Mouse (Mus musculus): Measurements from ENCODE around the gene Gpr83. TPM values are rescaled to one million over a fixed set of nuclear protein-coding genes. Genes with fewer than 3 reads are reported as not detected.
"Not testable (repeated sequence)": the region's sequence is repeated elsewhere in the genome, so short reads cannot be mapped to it uniquely, and the experiment has no call there.

The Gpr83 gene
- polyA plus RNA-seq, 1 experiment from 2014 or later: 0.90 TPM

DNA sequence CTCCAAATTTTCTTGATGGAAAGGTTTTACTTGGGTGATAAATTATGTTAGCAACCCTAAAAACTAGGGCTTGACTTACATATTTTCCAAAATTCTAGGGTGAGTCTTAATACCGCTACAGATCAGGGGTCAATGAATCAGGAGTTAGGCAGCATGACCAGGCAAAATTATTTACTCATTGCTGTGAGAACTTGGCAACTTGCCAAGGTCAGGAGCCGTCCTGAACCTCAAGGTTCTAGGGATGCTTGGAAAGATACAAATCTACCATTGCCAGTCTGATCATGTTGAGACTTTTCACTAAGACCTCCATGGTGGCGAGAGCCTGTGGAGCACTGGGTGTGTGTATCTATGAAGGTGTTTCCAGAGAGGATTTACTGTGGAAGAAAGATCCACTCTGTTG, 11.5 kb downstream of the Gpr83 start:
- ATAC-seq (ENCODE audit: low FRiP score, low read depth): no peak
- peaks cover 14% of the 10 kb centered on the region for H3K4me1 ChIP-seq
- no peaks in the 10 kb centered on the region for H3K27me3 ChIP-seq (replicated peaks)
- no peaks in the 10 kb centered on the region for H3K36me3 ChIP-seq
- 62% methylated on average over 3 of the region's 3 CpGs for WGBS
- H3K4me2 ChIP-seq (replicated peaks): no peak overlapping the region
- no peaks in the 10 kb centered on the region for H3K9me3 ChIP-seq
- no peak overlapping the region for H3K4me3 ChIP-seq
- H3K9ac ChIP-seq: no peak overlapping the region
- no peak overlapping the region for H3K27ac ChIP-seq

GRCm38 (mm10) chr9:14872181-14872930, 12.3 kb downstream of the Gpr83 start:
- ATAC-seq (ENCODE audit: low FRiP score, low read depth): peak; percentile 92
- Histone ChIP-seq H3K27ac (no peak overlapping the region), H3K4me1 (peaks cover 14% of the 10 kb centered on the region), H3K9me3 (no peaks in the 10 kb centered on the region), H3K4me3 (no peak overlapping the region), H3K27me3 (replicated peaks) (no peaks in the 10 kb centered on the region), H3K4me2 (replicated peaks) (peak overlapping the region; percentile 21), H3K9ac (no peak overlapping the region), H3K36me3 (no peaks in the 10 kb centered on the region)
- WGBS: 19% methylated on average over 17 of the region's 17 CpGs

DNA sequence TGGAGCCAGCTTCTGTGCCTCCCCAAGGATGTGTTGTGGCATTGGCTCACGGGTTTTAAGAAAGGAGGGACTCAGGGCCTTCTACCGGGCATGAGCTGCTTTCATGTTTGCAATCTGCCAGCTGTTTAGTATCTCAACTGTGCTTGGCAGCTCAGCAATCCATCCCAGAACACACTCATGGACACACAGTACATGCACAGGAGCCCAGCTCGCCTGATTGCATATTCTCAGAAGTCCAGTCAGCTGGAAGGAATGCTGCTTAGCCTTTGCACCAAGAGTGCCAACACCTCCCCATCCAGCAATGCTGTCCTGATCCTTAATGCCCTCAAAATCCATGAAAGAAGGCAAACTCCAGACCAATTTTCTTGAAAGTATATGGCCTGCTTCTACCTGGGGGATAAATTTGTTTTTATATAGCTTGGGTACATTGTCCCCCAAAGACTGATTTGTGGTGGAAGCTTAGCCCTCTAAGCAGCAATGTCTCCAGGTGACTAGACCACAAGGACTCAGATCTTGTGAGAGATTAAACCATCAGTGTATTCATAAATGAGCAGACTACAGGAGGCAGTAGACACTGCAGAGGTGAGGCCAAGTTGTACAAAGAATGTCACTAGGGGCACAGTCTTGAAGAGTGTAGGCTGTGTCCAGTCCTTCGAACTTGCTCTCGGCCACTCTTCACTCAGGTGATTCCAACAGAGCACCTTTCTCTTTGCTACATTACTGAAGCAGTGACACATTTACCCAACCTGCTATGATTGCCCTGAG, 15.9 kb downstream of the Gpr83 start:
- no peak for ATAC-seq (ENCODE audit: low FRiP score, low read depth)
- WGBS: 86% methylated on average over 5 of the region's 5 CpGs
- Histone ChIP-seq H3K4me3 (no peak overlapping the region), H3K36me3 (no peaks in the 10 kb centered on the region), H3K9me3 (no peaks in the 10 kb centered on the region), H3K27ac (no peak overlapping the region), H3K4me1 (peaks cover 14% of the 10 kb centered on the region), H3K4me2 (replicated peaks) (no peak overlapping the region), H3K9ac (no peak overlapping the region), H3K27me3 (replicated peaks) (no peaks in the 10 kb centered on the region)

GRCm38 (mm10) chr9:14876566-14876965, 16.6 kb downstream of the Gpr83 start:
- ATAC-seq (ENCODE audit: low FRiP score, low read depth); H3K27ac ChIP-seq; H3K4me3 ChIP-seq; H3K36me3 ChIP-seq; H3K9me3 ChIP-seq; H3K4me2 ChIP-seq (replicated peaks); H3K9ac ChIP-seq; H3K27me3 ChIP-seq (replicated peaks): not testable (repeated sequence)
- WGBS: 25% methylated on average over 8 of the region's 8 CpGs
- H3K4me1 ChIP-seq: peaks cover 14% of the 10 kb centered on the region

DNA sequence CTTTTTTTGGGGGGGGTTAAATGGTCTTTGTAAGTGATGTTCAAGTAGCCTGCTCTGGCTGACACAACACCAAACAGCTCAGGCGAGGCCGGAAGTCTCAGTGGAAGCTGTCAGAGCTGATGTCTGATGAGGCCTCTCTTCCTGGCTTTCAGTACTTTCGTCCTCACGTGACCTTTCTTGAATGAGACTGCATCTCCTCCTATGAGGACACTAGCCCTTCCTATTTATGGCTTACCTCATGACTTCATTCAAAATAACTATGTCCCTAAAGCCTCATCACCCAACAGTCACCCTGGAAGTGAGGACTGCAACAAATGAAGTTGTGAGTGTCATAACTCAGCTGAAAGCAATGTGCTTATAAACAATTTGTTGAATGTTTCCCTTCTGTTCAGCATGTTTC, 24.6 kb downstream of the Gpr83 start:
- no peak overlapping the region for H3K4me3 ChIP-seq
- H3K4me2 ChIP-seq (replicated peaks): no peak overlapping the region
- H3K27ac ChIP-seq: no peak overlapping the region
- no peak overlapping the region for H3K9ac ChIP-seq
- no peak for ATAC-seq (ENCODE audit: low FRiP score, low read depth)
- H3K27me3 ChIP-seq (replicated peaks): no peaks in the 10 kb centered on the region
- H3K36me3 ChIP-seq: no peaks in the 10 kb centered on the region
- H3K9me3 ChIP-seq: no peaks in the 10 kb centered on the region
- no peaks in the 10 kb centered on the region for H3K4me1 ChIP-seq
- WGBS: 82% methylated on average over 4 of the region's 4 CpGs

DNA sequence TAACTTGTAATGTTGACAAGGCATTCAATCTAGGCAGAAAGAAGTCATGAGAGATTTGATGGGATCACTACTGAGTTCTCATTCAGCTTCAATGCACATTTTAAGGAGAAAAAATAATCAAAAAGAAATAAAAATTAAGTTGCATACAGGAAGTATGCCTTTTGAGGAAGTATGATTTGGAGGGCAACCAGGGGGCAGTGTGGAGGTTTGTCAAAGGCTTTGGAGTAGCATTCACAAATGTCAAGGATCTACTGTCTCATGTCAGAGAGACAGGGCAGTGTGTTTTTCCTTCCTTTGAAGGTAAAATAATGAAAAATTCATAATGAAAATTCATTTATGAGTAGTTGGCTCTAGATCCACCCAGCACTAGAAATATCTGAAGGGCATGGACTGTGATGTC, 25.1 kb downstream of the Gpr83 start:
- Histone ChIP-seq H3K27me3 (replicated peaks) (no peaks in the 10 kb centered on the region), H3K9ac (no peak overlapping the region), H3K4me1 (no peaks in the 10 kb centered on the region), H3K4me3 (no peak overlapping the region), H3K36me3 (no peaks in the 10 kb centered on the region), H3K27ac (no peak overlapping the region), H3K9me3 (no peaks in the 10 kb centered on the region), H3K4me2 (replicated peaks) (no peak overlapping the region)
- no peak for ATAC-seq (ENCODE audit: low FRiP score, low read depth)

DNA sequence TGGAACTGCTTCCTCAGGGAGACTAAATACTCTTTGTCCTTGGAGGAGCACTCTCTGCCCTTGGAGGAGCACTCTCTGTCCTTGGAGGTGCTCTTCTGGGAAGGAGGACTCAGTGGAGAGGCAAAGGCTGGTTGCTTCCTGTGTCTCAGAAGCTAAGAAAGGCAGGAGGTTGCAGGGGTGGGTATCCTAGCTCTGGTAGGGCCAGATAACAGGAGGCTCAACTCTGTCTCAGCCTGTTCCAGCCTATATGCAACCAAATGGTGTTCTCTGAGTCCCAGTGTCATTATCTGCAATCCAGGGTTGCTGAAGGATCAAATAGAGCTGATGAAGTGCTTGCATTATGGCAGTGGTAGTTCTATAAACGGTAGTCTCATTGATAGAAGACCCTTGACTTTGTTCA, 25.9 kb downstream of the Gpr83 start:
- ATAC-seq (ENCODE audit: low FRiP score, low read depth): no peak
- H3K36me3 ChIP-seq: no peaks in the 10 kb centered on the region
- no peaks in the 10 kb centered on the region for H3K9me3 ChIP-seq
- no peak overlapping the region for H3K27ac ChIP-seq
- H3K27me3 ChIP-seq (replicated peaks): no peaks in the 10 kb centered on the region
- H3K9ac ChIP-seq: no peak overlapping the region
- no peak overlapping the region for H3K4me3 ChIP-seq
- H3K4me1 ChIP-seq: 0 out of 2 replicates have a peak, but pooled peaks cover 4% of the 10 kb centered on the region
- no peak overlapping the region for H3K4me2 ChIP-seq (replicated peaks)
- 89% methylated on average over 1 of the region's 1 CpGs for WGBS

- no peak overlapping the region for H3K4me2 ChIP-seq (replicated peaks)
- no peak overlapping the region for H3K27ac ChIP-seq
- no peaks in the 10 kb centered on the region for H3K36me3 ChIP-seq
- no peak overlapping the region for H3K4me3 ChIP-seq
- no peaks in the 10 kb centered on the region for H3K9me3 ChIP-seq
- no peak for ATAC-seq (ENCODE audit: low FRiP score, low read depth)
- H3K4me1 ChIP-seq: 0 out of 2 replicates have a peak, but pooled peaks cover 4% of the 10 kb centered on the region
- no peak overlapping the region for H3K9ac ChIP-seq
- 87% methylated on average over 6 of the region's 6 CpGs for WGBS
- no peaks in the 10 kb centered on the region for H3K27me3 ChIP-seq (replicated peaks)
Measured at GRCm38 (mm10) chr9:14887787-14888382, 27.9 kb downstream of the Gpr83 start.

- Histone ChIP-seq H3K9me3 (no peaks in the 10 kb centered on the region), H3K4me3 (no peak overlapping the region), H3K9ac (no peak overlapping the region), H3K36me3 (no peaks in the 10 kb centered on the region), H3K27me3 (replicated peaks) (no peaks in the 10 kb centered on the region), H3K4me1 (0 out of 2 replicates have a peak, but pooled peaks cover 4% of the 10 kb centered on the region), H3K27ac (no peak overlapping the region), H3K4me2 (replicated peaks) (no peak overlapping the region)
- no peak for ATAC-seq (ENCODE audit: low FRiP score, low read depth)
- WGBS: 67% methylated on average over 6 of the region's 6 CpGs
Measured at GRCm38 (mm10) chr9:14888671-14889070, 28.7 kb downstream of the Gpr83 start.

- Histone ChIP-seq H3K27me3 (replicated peaks) (no peaks in the 10 kb centered on the region), H3K36me3 (no peaks in the 10 kb centered on the region), H3K4me1 (0 out of 2 replicates have a peak, but pooled peaks cover 4% of the 10 kb centered on the region), H3K9me3 (0 out of 2 replicates have a peak, but pooled peaks cover 5% of the 10 kb centered on the region), H3K4me3 (no peak overlapping the region), H3K9ac (no peak overlapping the region), H3K27ac (no peak overlapping the region), H3K4me2 (replicated peaks) (no peak overlapping the region)
- WGBS: 61% methylated on average over 3 of the region's 3 CpGs
- peak; percentile 53; the same call in 1 of the 2 replicates for ATAC-seq (ENCODE audit: low FRiP score, low read depth)
Measured at GRCm38 (mm10) chr9:14890699-14891098, 30.7 kb downstream of the Gpr83 start.

- Histone ChIP-seq H3K4me2 (replicated peaks) (no peak overlapping the region), H3K4me1 (0 out of 2 replicates have a peak, but pooled peaks cover 4% of the 10 kb centered on the region), H3K9ac (no peak overlapping the region), H3K9me3 (0 out of 2 replicates have a peak, but pooled peaks cover 5% of the 10 kb centered on the region), H3K27me3 (replicated peaks) (no peaks in the 10 kb centered on the region), H3K36me3 (no peaks in the 10 kb centered on the region), H3K4me3 (no peak overlapping the region), H3K27ac (no peak overlapping the region)
- no peak for ATAC-seq (ENCODE audit: low FRiP score, low read depth)
- WGBS: 89% methylated on average over 5 of the region's 5 CpGs
Measured at GRCm38 (mm10) chr9:14891891-14892290, 31.9 kb downstream of the Gpr83 start.

GRCm38 (mm10) chr9:14893388-14893787, 33.4 kb downstream of the Gpr83 start:
- 90% methylated on average over 9 of the region's 9 CpGs for WGBS
- H3K9me3 ChIP-seq: 0 out of 2 replicates have a peak, but pooled peaks cover 5% of the 10 kb centered on the region
- no peak overlapping the region for H3K4me2 ChIP-seq (replicated peaks)
- no peak for ATAC-seq (ENCODE audit: low FRiP score, low read depth)
- H3K36me3 ChIP-seq: no peaks in the 10 kb centered on the region
- H3K27me3 ChIP-seq (replicated peaks): no peaks in the 10 kb centered on the region
- H3K27ac ChIP-seq: no peak overlapping the region
- no peak overlapping the region for H3K4me3 ChIP-seq
- H3K4me1 ChIP-seq: 0 out of 2 replicates have a peak, but pooled peaks cover 4% of the 10 kb centered on the region
- H3K9ac ChIP-seq: no peak overlapping the region

All from neural tube, embryonic 12.5 days (tissue).